Mouse (Mus musculus) testis, postnatal 14 days (tissue): ENCODE measurements around the gene Thra.
A peak's percentile ranks its signal among the peaks of the same experiment; 100 is the strongest.
"Not testable (repeated sequence)": the region's sequence is repeated elsewhere in the genome, so short reads cannot be mapped to it uniquely, and the experiment has no call there.

Source experiments
- DNase-seq: peaks from one replicate; pipeline ENCODE4 v3.0.0; 2021; ENCODE audit warnings: low spot score

The Thra gene

DNA sequence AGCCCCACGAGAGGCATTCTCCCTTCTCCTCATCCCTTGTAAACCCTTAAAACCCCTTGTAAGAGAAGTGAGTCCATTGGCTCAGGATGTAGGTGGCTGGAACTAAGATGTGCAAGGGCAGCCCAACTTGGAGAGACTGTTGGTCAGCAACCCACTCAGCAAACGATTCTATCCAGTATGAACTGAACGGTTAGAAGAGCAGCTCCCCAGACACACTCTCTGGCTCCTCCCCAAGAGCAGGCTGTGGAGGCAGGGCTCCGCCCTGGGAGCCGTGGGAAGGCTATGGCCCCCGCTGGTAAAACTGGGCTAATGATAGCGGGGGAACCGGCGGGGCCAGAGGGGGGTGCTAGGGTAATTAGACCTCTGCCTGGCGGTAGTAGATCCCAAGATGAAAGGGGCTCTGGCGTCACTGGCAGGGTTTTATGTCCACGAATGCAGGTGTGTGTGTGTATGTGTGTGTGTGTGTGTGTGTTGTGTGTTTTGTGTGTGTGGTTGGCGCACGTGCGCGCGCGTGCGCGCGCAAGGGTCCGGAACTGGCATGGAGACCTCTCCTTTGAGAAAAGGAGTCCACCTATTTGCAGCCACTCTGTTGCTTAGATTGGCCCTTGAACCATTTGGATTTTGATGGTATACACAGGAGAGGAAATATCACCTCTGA is at the start of gene Thra:
Thra (plus strand) TSS at position 246 of the 658 bp plus-strand sequence.
- peak; percentile 68 for DNase-seq

DNA sequence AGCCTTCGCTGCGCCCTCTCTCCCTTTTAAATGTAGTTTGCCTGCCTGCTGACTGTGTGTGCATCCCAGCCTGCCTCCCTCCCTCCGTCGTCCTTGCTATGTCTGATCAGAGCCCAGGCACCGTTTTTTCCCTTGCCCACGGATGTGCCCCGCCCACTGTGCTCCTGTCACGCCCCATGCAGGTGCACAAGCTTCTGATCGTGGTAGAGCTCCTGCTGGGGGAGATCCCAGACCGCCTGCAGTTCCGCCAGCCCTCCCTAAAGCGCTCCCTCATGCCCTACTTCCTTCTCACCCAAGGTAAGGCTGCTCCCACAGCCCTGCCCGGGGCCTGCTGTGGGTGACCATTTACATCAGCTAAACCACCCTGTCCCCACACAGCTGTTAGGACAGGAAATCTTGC is 47.2 kb upstream of the Thra start:
- DNase-seq, result no peak

GRCm38 (mm10) chr11:98693746-98694145 is 46.7 kb upstream of the Thra start:
- DNase-seq, result no peak

DNA sequence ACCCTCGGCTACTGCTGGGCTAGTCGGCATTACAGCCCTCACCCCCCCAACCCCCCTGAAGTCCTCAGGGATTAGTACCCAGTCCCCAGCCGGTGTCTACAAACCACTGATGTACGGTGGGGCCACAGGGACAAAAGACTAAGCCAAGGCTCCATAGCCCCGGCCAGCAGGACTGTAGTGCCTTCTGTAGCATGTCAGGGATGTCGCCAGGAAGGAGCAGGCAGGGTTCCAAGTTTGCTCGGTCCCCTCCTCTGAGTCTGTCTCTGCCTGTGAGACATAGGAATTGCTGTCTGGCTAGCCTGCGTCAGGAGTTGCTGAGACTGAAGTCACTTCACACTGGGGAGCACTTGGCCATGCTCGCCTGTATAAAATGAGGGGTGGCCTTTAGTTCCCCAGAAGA is 46.1 kb upstream of the Thra start:
- no peak for DNase-seq

GRCm38 (mm10) chr11:98695408-98695807 is 45.0 kb upstream of the Thra start:
- no peak for DNase-seq

DNA sequence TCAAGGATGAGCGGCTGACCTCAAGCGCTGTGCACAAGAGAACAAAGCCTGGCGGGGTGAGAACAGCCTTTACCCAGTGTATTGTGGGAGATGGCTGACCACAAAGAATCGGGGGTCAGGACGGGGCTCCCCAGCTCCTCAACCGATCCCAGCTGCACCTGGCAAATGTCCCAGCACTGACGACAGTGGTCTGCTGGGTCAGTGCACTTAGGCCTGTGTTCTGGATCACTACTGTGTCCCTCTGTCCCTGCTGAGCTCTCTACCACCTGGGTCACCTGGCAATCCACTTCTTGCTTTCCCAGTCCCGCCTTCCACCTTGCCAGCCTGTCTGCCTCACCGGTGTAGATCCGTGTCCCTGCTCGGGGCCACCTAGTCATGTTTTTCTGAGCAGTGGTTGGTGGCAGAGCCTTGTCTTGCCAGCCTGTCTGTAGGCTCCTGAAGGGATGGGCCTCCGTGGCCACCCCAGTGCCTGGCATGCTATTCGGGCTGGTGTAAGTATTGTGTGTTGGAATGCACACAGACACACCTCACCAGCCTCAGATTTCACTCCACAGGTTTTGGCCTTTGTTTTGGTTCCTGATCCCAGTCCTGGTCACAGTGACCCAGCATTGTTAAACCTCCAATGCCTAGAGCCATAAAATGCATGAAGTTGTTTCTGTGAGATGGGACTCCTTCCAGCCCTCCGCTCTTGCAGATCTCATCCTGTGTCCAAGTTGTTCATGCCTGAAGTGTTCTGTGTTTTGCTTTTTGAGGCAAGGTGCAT is 43.8 kb upstream of the Thra start:
- no peak for DNase-seq

- DNase-seq, result no peak
These were observed 43.2 kb upstream of the Thra start for GRCm38 (mm10) chr11:98697225-98697624.

- no peak for DNase-seq
These were observed 41.4 kb upstream of the Thra start for GRCm38 (mm10) chr11:98698849-98699640.

- DNase-seq, result no peak
These were observed 40.5 kb upstream of the Thra start for GRCm38 (mm10) chr11:98699911-98700310.

DNA sequence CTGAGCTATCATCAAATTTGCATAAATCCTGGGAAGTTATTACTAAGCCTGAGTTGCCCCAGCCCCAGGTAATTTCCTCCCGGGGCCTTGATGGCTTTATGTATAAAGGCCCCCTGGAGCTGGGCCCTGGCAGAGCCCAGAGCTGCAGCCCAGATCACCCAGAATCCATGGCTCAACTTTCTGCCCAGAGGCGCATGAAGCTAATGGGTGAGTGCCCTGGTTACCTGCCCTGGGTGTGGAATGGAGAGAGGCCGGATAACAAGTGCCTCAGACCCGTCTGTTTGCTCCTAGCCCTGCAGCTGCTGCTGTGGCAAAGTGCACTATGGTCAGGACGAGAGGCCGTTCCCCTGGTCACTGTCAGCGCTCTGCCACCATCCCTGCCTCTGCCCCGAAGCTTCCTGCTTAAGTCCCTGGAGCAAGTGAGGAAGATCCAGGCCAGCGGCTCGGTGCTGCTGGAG is 39.2 kb upstream of the Thra start, which contains the start of gene Csf3:
Csf3 (plus strand) TSS at position 51 of the 458 bp plus-strand sequence.
- DNase-seq, result no peak

DNA sequence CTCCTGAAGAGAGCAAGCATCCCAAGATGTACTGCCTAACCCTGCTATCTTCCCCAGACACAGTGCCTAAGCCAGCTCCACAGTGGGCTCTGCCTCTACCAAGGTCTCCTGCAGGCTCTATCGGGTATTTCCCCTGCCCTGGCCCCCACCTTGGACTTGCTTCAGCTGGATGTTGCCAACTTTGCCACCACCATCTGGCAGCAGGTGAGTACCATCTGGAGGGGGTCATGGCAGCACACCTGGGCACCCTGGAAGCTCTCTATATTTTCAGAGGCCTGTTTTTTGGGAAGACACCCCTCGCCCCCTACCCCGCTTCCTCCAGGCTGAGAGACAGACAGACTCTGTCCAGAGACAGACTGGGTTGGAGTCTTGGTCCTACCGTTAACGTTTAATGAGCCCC is 38.1 kb upstream of the Thra start:
- DNase-seq, result no peak

- DNase-seq, result no peak
These were observed 35.4 kb upstream of the Thra start for GRCm38 (mm10) chr11:98705021-98705420.

GRCm38 (mm10) chr11:98707401-98708281 is 32.8 kb upstream of the Thra start:
- peak; percentile 63 for DNase-seq

GRCm38 (mm10) chr11:98708282-98708956 is 32.0 kb upstream of the Thra start:
- no peak for DNase-seq

- no peak for DNase-seq
These were observed 31.3 kb upstream of the Thra start for GRCm38 (mm10) chr11:98709001-98709741.

- peak; percentile 67 for DNase-seq
These were observed 29.9 kb upstream of the Thra start for GRCm38 (mm10) chr11:98710416-98711045.

DNA sequence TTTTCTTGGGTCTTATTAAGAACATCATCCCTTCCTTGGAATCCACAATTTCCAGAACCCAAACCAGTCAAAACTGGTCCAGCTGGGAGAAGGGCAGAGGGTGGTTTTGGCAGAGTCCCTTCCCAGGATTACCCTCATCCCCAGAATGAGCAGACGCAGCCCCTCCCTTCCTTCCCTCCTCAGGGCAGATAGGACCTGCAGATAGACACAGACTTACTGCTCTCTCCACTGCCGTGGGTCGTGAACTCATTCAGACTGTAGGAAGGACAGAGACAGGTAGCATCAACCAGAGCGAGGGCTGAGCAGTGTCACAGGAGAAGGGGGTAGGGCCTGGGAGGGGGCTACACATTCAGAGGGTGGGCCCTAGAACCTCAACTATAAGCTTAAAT is 29.4 kb upstream of the Thra start:
- no peak for DNase-seq

DNA sequence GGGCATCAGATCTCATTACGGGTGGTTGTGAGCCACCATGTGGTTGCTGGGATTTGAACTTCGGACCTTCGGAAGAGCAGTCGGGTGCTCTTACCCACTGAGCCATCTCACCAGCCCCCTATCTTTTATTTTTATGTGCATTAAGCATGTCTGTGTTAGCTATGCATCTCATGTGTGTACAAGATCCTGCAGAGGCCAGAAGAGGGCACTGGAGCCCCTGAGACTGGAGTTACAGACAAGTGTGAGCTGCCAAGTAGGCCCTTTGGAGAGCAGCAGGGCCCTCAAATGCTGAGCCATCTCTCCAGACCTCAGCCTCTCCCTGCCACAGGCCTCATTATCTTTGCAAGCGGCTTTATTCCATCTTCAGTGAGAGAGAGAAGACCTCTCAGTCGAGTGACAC is 28.4 kb upstream of the Thra start:
- DNase-seq, result not testable (repeated sequence)

GRCm38 (mm10) chr11:98713703-98714102 is 26.7 kb upstream of the Thra start:
- no peak for DNase-seq

DNA sequence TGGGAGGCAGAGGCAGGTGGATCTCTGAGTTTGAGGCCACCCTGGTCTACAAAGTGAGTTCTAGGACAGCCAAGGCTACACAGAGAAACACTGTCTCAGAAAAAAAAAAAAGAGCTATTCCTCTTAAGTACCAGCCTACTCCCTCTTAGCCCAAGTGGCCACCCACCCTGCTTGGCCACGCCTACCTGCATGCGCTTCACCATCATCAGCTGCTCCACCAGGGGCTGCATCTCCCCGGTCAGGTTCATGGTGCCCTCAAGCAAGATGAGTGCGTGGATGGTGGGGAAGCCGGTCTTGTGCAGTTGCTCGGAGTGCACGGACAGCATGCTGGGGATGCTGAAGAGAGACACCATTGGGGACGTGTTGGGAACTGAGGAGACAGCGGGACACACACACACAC is 24.5 kb upstream of the Thra start:
- DNase-seq, result no peak
